Mouse (Mus musculus) layer of hippocampus, postnatal 14 days (tissue): ENCODE data around the gene Lpo. TPM values are rescaled to one million over a fixed set of nuclear protein-coding genes. Genes with fewer than 3 reads are reported as not detected.

Experiments
- DNase-seq, 2 experiments: peaks; one replicate each; pipeline ENCODE4 v3.0.0; 2021 to 2022; ENCODE audit warnings: low spot score in 2 of 2, mixed read lengths in 1 of 2
- total RNA-seq, 2 experiments: library from RNA; stranded (reverse); gene quantifications; 2 replicates each; pipeline ENCODE4 v1.2.3; 2021

The Lpo gene
- total RNA-seq, 2 experiments from 2014 or later = 0.35 to 0.62 TPM

DNA sequence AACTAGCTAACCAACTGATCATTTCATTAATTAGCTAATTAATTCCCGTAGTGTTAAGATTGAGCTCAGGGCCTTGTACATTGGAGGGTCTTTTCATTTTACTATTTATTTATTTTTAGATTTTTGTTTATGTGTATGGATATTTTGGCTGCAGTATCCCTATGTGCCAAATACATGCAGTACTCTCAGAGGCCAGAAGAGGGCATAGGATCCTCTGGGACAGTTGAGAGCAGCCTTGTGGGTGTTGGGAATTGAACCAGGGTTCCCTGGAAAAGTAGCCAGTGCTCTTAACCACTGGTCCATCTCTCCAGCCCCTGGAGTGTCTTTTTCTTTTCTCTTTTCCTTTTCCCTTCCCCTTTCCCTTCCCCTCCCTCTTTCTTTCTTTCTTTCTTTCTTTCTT lies 22.6 kb downstream of the Lpo start:
- DNase-seq = no peak

DNA sequence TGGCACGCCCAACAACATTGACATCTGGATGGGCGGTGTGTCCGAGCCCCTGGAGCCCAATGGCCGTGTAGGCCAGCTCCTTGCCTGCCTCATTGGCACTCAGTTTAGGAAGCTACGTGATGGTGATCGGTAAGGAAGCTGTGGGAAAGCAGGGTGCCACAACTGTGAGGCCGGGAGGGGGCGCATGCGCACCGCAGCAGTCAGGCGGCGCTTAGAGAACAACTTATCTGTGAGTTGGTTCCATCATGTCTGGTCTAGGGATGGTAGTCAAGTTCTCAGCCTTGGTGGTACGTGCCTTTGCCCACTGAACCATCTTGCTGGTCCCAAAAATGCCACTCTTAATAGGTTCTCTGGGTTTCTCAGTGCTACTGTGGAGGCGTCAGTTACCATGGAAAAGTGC lies 25.5 kb downstream of the Lpo start:
- no peak for DNase-seq

DNA sequence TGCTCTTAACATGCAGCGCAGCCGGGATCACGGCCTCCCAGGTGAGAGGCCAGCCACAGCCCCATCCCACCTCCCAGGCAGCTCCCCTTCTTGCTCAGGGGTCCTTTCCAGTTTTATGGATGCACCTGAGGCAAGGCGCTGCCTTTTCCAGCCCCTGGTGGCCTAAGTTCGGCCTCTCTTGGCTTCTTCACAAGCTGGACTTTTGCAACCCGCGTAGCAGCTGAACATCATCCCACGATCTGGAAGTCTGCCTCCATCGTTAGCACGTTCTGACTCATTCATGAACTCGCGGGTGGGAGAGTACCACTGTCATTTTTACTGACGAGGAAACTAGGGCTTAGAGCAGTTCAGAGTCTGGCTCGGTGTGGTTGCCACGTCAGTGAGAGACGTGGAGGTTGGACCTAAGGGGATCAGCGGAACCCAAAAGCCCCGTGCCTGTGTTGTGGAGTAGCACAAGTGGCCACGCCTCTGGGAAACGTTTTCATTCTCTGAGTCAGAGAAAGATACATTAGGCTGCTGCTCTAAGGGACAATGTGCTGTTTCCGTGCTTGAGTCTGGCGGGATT lies 26.3 kb downstream of the Lpo start:
- no peak for DNase-seq

DNA sequence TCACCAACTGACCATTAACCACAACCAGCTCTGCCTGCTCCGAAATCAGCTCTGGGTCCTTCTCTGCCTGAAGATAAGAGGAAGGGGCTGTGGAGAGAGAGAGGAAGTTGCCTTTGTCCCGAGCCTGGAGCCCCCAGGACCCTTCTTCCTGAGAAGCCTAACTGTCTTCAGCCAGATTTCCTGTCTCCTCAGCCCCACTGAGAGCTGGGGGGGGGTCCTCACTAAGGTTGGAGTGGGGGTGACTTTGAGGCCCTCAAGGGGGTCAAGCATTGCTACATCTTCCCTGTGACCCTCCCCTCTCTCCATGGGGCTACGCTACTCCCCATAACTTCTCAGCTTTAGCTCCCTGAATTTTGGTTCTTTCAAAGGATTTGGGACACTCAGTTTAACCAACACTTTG lies 34.6 kb downstream of the Lpo start, which contains the start of gene Mpo:
Gene Mpo, plus strand, starts transcription at position 122 of the 400 bp plus-strand sequence.
- no peak for DNase-seq

DNA sequence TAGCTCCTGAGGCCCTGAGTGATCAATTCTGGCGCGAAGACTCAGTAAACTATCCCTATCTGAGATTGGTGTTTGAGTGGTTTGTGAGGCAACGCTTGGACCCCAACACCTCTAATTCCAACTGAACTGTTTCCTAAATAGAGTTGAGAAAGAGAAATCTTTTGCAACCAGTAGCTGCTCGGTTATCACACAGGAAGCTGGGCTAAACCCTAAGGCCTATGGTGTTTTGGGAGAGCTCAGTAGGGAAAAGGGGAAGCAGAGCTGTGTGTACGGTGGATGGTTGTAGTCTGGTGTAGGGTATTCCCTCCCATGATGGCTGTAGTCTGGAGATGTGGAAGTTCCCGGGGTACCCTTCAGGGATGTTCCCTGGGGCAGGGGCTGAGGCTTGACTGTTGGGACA lies 38.0 kb downstream of the Lpo start:
- no peak for DNase-seq

GRCm38 (mm10) chr11:87780130-87780529 lies 48.0 kb downstream of the Lpo start:
- no peak for DNase-seq

- no peak for DNase-seq
Observed at GRCm38 (mm10) chr11:87779392-87779791, 48.7 kb downstream of the Lpo start.

- no peak for DNase-seq
Observed at GRCm38 (mm10) chr11:87778915-87779314, 49.2 kb downstream of the Lpo start.

- DNase-seq = peak in 1 of 2 experiments; percentile 60
Observed at GRCm38 (mm10) chr11:87778100-87778765, 49.9 kb downstream of the Lpo start.

- no peak for DNase-seq
Observed at GRCm38 (mm10) chr11:87772354-87772753, 55.7 kb downstream of the Lpo start.

- DNase-seq = peak in 1 of 2 experiments; percentile 59
Observed at GRCm38 (mm10) chr11:87770989-87771388, 57.1 kb downstream of the Lpo start.

DNA sequence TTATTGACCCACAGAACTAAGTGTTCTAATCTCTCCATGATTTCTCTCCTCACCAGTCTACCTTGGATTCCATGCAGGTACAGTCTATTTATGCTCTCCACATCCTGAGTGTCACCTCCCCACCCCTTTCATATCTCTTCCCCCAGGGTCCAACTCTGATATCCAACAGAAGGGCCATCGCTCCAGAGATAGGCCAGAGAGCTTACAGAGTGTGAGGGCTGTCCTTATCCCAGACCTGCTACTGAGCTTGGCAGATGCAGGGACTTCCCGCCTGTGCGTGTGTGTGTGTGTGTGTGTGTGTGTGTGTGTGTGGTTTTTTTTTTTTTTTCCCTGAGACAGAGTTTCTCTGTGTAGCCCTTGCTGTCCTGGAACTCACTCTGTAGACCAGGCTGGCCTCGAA lies 59.3 kb downstream of the Lpo start:
- DNase-seq = no peak

- peak in 1 of 2 experiments; percentile 64 for DNase-seq
Observed at GRCm38 (mm10) chr11:87763988-87764876, 63.9 kb downstream of the Lpo start.

DNA sequence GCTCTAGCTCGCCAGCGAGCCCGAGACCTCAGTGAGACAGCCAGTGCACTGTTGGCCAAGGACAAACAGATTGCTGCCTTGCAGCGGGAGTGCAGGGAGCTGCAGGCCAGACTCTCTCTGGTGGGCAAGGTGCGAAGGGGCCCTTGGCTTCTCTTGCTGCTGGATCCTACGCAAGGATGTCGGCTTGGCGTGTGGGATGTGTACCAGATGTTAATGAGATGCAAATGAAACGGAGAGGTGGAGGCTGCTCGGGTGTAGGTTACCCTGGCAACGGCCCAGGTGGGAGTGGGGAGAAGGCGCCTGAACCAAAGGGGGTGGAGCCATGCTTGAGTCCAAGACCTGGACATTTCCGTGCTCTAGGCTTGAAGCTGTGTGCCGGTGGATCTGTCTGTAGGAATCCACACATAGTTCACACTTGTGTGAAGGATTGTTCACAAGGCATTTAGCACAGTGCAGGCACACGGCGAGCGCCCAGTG lies 64.5 kb downstream of the Lpo start:
- DNase-seq = peak in 1 of 2 experiments; percentile 46

GRCm38 (mm10) chr11:87762702-87763385 lies 65.2 kb downstream of the Lpo start:
- no peak for DNase-seq

- no peak for DNase-seq
Observed at GRCm38 (mm10) chr11:87761806-87762701, 66.0 kb downstream of the Lpo start.

GRCm38 (mm10) chr11:87761181-87761721 lies 66.8 kb downstream of the Lpo start:
- no peak for DNase-seq

GRCm38 (mm10) chr11:87760301-87761081 lies 67.6 kb downstream of the Lpo start, which contains the start of gene Tspoap1:
Tspoap1 (plus strand) TSS chr11:87760541.
- peak; percentile 73 to 87 for DNase-seq

GRCm38 (mm10) chr11:87759609-87760005 lies 68.5 kb downstream of the Lpo start:
- DNase-seq = no peak
